Mouse (Mus musculus): Measurements from ENCODE around the gene Sos2.
A peak's percentile ranks its signal among the peaks of the same experiment; 100 is the strongest.
"Not testable (repeated sequence)": the region's sequence is repeated elsewhere in the genome, so short reads cannot be mapped to it uniquely, and the experiment has no call there.

The Sos2 gene

GRCm38 (mm10) chr12:69674576-69675537 is 6.8 kb downstream of the Sos2 start:
- DNase-seq: no peak

GRCm38 (mm10) chr12:69674176-69674575 is 7.5 kb downstream of the Sos2 start:
- no peak for DNase-seq

- DNase-seq: no peak
These were observed 14.9 kb downstream of the Sos2 start for GRCm38 (mm10) chr12:69666721-69667120.

- DNase-seq: no peak
These were observed 20.0 kb downstream of the Sos2 start for GRCm38 (mm10) chr12:69661658-69662057.

GRCm38 (mm10) chr12:69653973-69654372 is 27.7 kb downstream of the Sos2 start:
- DNase-seq: not testable (repeated sequence)

- peak; percentile 17 for DNase-seq
These were observed 32.1 kb downstream of the Sos2 start for GRCm38 (mm10) chr12:69649511-69649910.

- DNase-seq: no peak
These were observed 35.6 kb downstream of the Sos2 start for GRCm38 (mm10) chr12:69645821-69646616.

- no peak for DNase-seq
These were observed 36.8 kb downstream of the Sos2 start for GRCm38 (mm10) chr12:69644877-69645276.

GRCm38 (mm10) chr12:69642877-69643276 is 38.8 kb downstream of the Sos2 start:
- DNase-seq: no peak

GRCm38 (mm10) chr12:69634761-69635160 is 46.9 kb downstream of the Sos2 start:
- no peak for DNase-seq

GRCm38 (mm10) chr12:69618590-69618989 is 63.1 kb downstream of the Sos2 start:
- not testable (repeated sequence) for DNase-seq

GRCm38 (mm10) chr12:69604367-69604766 is 77.3 kb downstream of the Sos2 start:
- no peak for DNase-seq

- DNase-seq: no peak
These were observed 84.2 kb downstream of the Sos2 start for GRCm38 (mm10) chr12:69597446-69597845.

- DNase-seq: no peak
These were observed 88.5 kb downstream of the Sos2 start for GRCm38 (mm10) chr12:69593130-69593529.

GRCm38 (mm10) chr12:69583270-69583629 is 98.4 kb downstream of the Sos2 start:
- no peak for DNase-seq

- DNase-seq: peak; percentile 82
These were observed 98.9 kb downstream of the Sos2 start, which contains the start of gene Vcpkmt for GRCm38 (mm10) chr12:69582613-69583269. Vcpkmt (minus strand) TSS chr12:69583028.

- no peak for DNase-seq
These were observed 99.4 kb downstream of the Sos2 start for GRCm38 (mm10) chr12:69582216-69582612.

GRCm38 (mm10) chr12:69579623-69580022 is 102.0 kb downstream of the Sos2 start:
- DNase-seq: no peak

GRCm38 (mm10) chr12:69576120-69576627 is 105.5 kb downstream of the Sos2 start:
- peak; percentile 46 for DNase-seq

- peak; percentile 64 for DNase-seq
These were observed 107.5 kb downstream of the Sos2 start for GRCm38 (mm10) chr12:69573916-69574881.

GRCm38 (mm10) chr12:69573271-69573670 is 108.4 kb downstream of the Sos2 start:
- no peak for DNase-seq

- DNase-seq: no peak
These were observed 111.7 kb downstream of the Sos2 start for GRCm38 (mm10) chr12:69569926-69570325.

Data from kidney, adult 11 months (tissue).